Mouse (Mus musculus): ENCODE measurements at regions not wholly inside any gene's neighbourhood (a gene's known extent, or its start where the extent isn't known, plus 50 kb on each side); places are given as distances from the start of the nearest gene placed in this dataset.

DNA sequence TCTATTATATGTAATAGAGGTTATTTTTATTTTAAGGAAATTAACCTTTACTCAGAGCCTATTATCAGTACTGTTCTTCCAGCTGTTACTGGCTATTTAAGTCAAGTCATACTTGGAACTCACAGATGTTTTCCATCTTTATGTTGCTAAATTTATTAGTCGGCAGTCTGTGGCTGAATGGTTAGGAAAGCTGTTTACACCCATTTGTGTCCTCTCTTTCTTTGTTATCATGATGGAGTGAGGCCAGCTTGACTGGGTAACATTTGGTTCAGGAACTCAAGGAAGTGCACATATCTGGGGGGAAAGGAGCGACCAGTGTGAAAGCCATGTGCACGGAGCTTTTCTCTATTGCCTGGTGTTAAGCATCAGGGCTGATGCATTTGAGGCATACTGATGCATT lies 160.4 kb upstream of the Klf12 start:
- H3K4me2 ChIP-seq (ENCODE audit: low read depth): no peak overlapping the region
- no peak for TF ChIP-seq TCF3 (IDR thresholded peaks at IDR 0.05; ENCODE audit: insufficient read length, low read depth)
- no peak for TF ChIP-seq MYOG (IDR thresholded peaks at IDR 0.05; ENCODE audit: control insufficient read depth in 1 of 3, insufficient read depth in 1 of 3, insufficient read length in 2 of 3, low read depth in 2 of 3)
- no peak for TF ChIP-seq POLR2AphosphoS2 (IDR thresholded peaks at IDR 0.05; ENCODE audit: insufficient read length, low read depth)
- no peak for TF ChIP-seq MYOD1 (IDR thresholded peaks at IDR 0.05; ENCODE audit: control insufficient read depth in 1 of 3, insufficient read length in 2 of 3, low read depth in 2 of 3)
- TF ChIP-seq REST (IDR thresholded peaks at IDR 0.05; ENCODE audit: insufficient read depth, insufficient read length): no peak
- TF ChIP-seq SRF (IDR thresholded peaks at IDR 0.05; ENCODE audit: control insufficient read depth, insufficient read length, low read depth): no peak
- TF ChIP-seq POLR2A (IDR thresholded peaks at IDR 0.05; ENCODE audit: insufficient read length, low read depth): no peak
- TF ChIP-seq MAX (IDR thresholded peaks at IDR 0.05; ENCODE audit: low read depth): no peak
- no peak for TF ChIP-seq USF1 (IDR thresholded peaks at IDR 0.05; ENCODE audit: low read depth)
- no peak for TF ChIP-seq E2F4 (IDR thresholded peaks at IDR 0.05; ENCODE audit: insufficient read depth)
- TF ChIP-seq CEBPB (IDR thresholded peaks at IDR 0.05; ENCODE audit: insufficient read depth, poor library complexity, severe bottlenecking): no peak
- TF ChIP-seq TCF12 (IDR thresholded peaks at IDR 0.05; ENCODE audit: insufficient read depth, poor library complexity, severe bottlenecking): no peak

DNA sequence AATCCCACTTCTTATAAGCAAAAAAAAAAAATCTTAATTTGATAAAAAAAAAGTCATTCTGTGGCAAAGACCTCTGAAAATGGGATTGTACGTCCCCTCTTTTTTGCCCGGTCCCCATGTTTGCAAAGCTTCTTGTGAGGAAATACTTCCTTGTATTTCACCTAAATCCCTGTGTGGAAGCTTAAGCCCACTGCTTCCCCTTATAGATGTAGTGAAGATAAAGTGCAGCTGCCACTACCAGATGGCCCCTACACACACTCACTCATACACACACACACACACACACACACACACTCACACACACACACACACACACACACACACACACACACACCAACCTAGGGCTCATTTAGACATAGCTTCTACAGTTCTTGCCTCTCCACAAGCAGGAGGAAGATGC lies 159.6 kb upstream of the Klf12 start:
- no peaks in the 10 kb centered on the region for H3K79me2 ChIP-seq (ENCODE audit: control insufficient read depth, insufficient read depth)
- H3K4me3 ChIP-seq: no peak overlapping the region
- H3K4me2 ChIP-seq (ENCODE audit: low read depth): no peak overlapping the region
- no peak for TF ChIP-seq REST (IDR thresholded peaks at IDR 0.05; ENCODE audit: insufficient read depth, insufficient read length)
- no peak for TF ChIP-seq TCF3 (IDR thresholded peaks at IDR 0.05; ENCODE audit: insufficient read length, low read depth)
- TF ChIP-seq CEBPB (IDR thresholded peaks at IDR 0.05; ENCODE audit: insufficient read depth, poor library complexity, severe bottlenecking): no peak
- TF ChIP-seq POLR2A (IDR thresholded peaks at IDR 0.05; ENCODE audit: insufficient read length, low read depth): no peak
- no peak for TF ChIP-seq SRF (IDR thresholded peaks at IDR 0.05; ENCODE audit: control insufficient read depth, insufficient read length, low read depth)
- TF ChIP-seq TCF12 (IDR thresholded peaks at IDR 0.05; ENCODE audit: insufficient read depth, poor library complexity, severe bottlenecking): no peak
- no peak for TF ChIP-seq MYOG (IDR thresholded peaks at IDR 0.05; ENCODE audit: control insufficient read depth in 1 of 3, insufficient read depth in 1 of 3, insufficient read length in 2 of 3, low read depth in 2 of 3)
- TF ChIP-seq E2F4 (IDR thresholded peaks at IDR 0.05; ENCODE audit: insufficient read depth): no peak
- H3K36me3 ChIP-seq (ENCODE audit: control insufficient read depth, insufficient read depth): no peaks in the 10 kb centered on the region
- H3ac ChIP-seq (ENCODE audit: control insufficient read depth, insufficient read length): no peak overlapping the region
- no peaks in the 10 kb centered on the region for H3K27me3 ChIP-seq (ENCODE audit: control insufficient read depth, insufficient read depth, insufficient read length)

More for the DNA sequence above, 160.4 kb upstream of the Klf12 start:
- no peaks in the 10 kb centered on the region for H3K79me2 ChIP-seq (ENCODE audit: control insufficient read depth, insufficient read depth)
- H3K4me3 ChIP-seq: no peak overlapping the region
- H3K27me3 ChIP-seq (ENCODE audit: control insufficient read depth, insufficient read depth, insufficient read length): no peaks in the 10 kb centered on the region
- no peak overlapping the region for H3ac ChIP-seq (ENCODE audit: control insufficient read depth, insufficient read length)
- no peaks in the 10 kb centered on the region for H3K36me3 ChIP-seq (ENCODE audit: control insufficient read depth, insufficient read depth)

DNA sequence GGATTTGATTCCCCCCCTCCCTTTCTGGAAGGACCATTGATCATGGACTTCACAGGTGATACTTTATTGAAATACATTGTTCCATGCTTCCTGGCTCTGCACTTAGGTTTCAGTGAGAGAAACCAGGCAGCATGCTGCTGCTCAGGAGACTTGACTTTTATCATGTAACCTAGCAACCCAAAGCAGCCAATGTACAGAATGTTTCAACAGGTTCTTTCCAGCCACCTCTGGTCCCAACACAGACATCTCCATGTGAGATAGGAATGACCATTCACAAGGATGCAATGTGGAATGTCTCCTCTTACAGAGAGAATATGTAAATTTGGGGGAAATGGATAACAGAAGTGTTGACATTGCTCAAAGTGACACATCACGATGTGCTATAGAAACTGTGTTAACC lies 153.1 kb upstream of the Klf12 start:
- H3K4me2 ChIP-seq (ENCODE audit: low read depth): no peak overlapping the region
- no peaks in the 10 kb centered on the region for H3K36me3 ChIP-seq (ENCODE audit: control insufficient read depth, insufficient read depth)
- H3K27me3 ChIP-seq (ENCODE audit: control insufficient read depth, insufficient read depth, insufficient read length): no peaks in the 10 kb centered on the region
- no peaks in the 10 kb centered on the region for H3K79me2 ChIP-seq (ENCODE audit: control insufficient read depth, insufficient read depth)
- no peak overlapping the region for H3K4me3 ChIP-seq
- TF ChIP-seq CEBPB (IDR thresholded peaks at IDR 0.05; ENCODE audit: insufficient read depth, poor library complexity, severe bottlenecking) (no peak), SRF (IDR thresholded peaks at IDR 0.05; ENCODE audit: control insufficient read depth, insufficient read length, low read depth) (no peak), MAX (IDR thresholded peaks at IDR 0.05; ENCODE audit: low read depth) (no peak), TCF12 (IDR thresholded peaks at IDR 0.05; ENCODE audit: insufficient read depth, poor library complexity, severe bottlenecking) (no peak), USF1 (IDR thresholded peaks at IDR 0.05; ENCODE audit: low read depth) (no peak), POLR2A (IDR thresholded peaks at IDR 0.05; ENCODE audit: insufficient read length, low read depth) (no peak), TCF3 (IDR thresholded peaks at IDR 0.05; ENCODE audit: insufficient read length, low read depth) (no peak), MYOD1 (IDR thresholded peaks at IDR 0.05; ENCODE audit: control insufficient read depth in 1 of 3, insufficient read length in 2 of 3, low read depth in 2 of 3) (no peak), POLR2AphosphoS2 (IDR thresholded peaks at IDR 0.05; ENCODE audit: insufficient read length, low read depth) (no peak), REST (IDR thresholded peaks at IDR 0.05; ENCODE audit: insufficient read depth, insufficient read length) (no peak), E2F4 (IDR thresholded peaks at IDR 0.05; ENCODE audit: insufficient read depth) (no peak), MYOG (IDR thresholded peaks at IDR 0.05; ENCODE audit: control insufficient read depth in 1 of 3, insufficient read depth in 1 of 3, insufficient read length in 2 of 3, low read depth in 2 of 3) (no peak)
- no peak overlapping the region for H3ac ChIP-seq (ENCODE audit: control insufficient read depth, insufficient read length)

DNA sequence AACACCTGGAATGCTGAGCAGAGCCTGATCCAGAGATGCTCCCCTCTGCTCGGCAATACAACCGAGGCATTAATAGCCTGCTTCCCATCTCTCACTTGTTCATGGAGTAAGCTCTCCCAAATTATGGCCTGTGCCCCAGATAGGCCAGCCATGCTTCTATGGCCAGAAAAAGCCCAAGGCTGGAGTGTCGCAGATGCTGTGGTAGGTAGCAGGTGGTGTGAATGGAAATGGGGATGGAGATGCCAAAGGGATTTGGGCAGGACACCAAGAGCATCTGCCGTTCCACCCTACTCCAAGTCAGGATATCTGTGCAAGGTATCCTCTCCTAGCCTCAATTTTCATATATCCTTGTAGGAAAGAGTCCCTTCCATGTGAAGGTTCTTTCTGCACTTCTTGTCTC lies 145.2 kb upstream of the Klf12 start:
- Histone ChIP-seq H3K36me3 (ENCODE audit: control insufficient read depth, insufficient read depth) (no peaks in the 10 kb centered on the region), H3ac (ENCODE audit: control insufficient read depth, insufficient read length) (no peak overlapping the region), H3K27me3 (ENCODE audit: control insufficient read depth, insufficient read depth, insufficient read length) (no peaks in the 10 kb centered on the region), H3K79me2 (ENCODE audit: control insufficient read depth, insufficient read depth) (no peaks in the 10 kb centered on the region), H3K4me3 (no peak overlapping the region), H3K4me2 (ENCODE audit: low read depth) (no peak overlapping the region)
- TF ChIP-seq TCF12 (IDR thresholded peaks at IDR 0.05; ENCODE audit: insufficient read depth, poor library complexity, severe bottlenecking) (no peak), SRF (IDR thresholded peaks at IDR 0.05; ENCODE audit: control insufficient read depth, insufficient read length, low read depth) (no peak), TCF3 (IDR thresholded peaks at IDR 0.05; ENCODE audit: insufficient read length, low read depth) (no peak), USF1 (IDR thresholded peaks at IDR 0.05; ENCODE audit: low read depth) (no peak), MAX (IDR thresholded peaks at IDR 0.05; ENCODE audit: low read depth) (no peak), MYOD1 (IDR thresholded peaks at IDR 0.05; ENCODE audit: control insufficient read depth in 1 of 3, insufficient read length in 2 of 3, low read depth in 2 of 3) (no peak), CEBPB (IDR thresholded peaks at IDR 0.05; ENCODE audit: insufficient read depth, poor library complexity, severe bottlenecking) (no peak), MYOG (IDR thresholded peaks at IDR 0.05; ENCODE audit: control insufficient read depth in 1 of 3, insufficient read depth in 1 of 3, insufficient read length in 2 of 3, low read depth in 2 of 3) (no peak), E2F4 (IDR thresholded peaks at IDR 0.05; ENCODE audit: insufficient read depth) (no peak), REST (IDR thresholded peaks at IDR 0.05; ENCODE audit: insufficient read depth, insufficient read length) (no peak)

Measured in myocyte (in vitro differentiated cells).